Mouse (Mus musculus) kidney, embryonic 16.5 days (tissue): Measurements from ENCODE around the gene Csrp2. TPM values are rescaled to one million over a fixed set of nuclear protein-coding genes. Genes with fewer than 3 reads are reported as not detected.

Experiments used
- ATAC-seq: fragments of 200-750 bp; cut with Nextera tagmentation; 2 replicates; pipeline ENCODE4 v1.8.0; 2017; ENCODE audit warnings: moderate TSS enrichment; ENCODE audit not compliant: low FRiP score, low TSS enrichment
- H3K27ac ChIP-seq: fragments of 300-500 bp; sonication (generic); 2 replicates; pipeline ENCODE4 v1.5.1; 2014; ENCODE audit warnings: low read length
- H3K27me3 ChIP-seq: fragments of 300-500 bp; sonication (generic); 2 replicates; pipeline ENCODE4 v1.6.1; 2014; ENCODE audit warnings: low read length, control low read depth, mixed read lengths; ENCODE audit not compliant: insufficient read depth
- H3K36me3 ChIP-seq: fragments of 300-500 bp; sonication (generic); 2 replicates; pipeline ENCODE4 v1.6.1; 2014; ENCODE audit warnings: low read length, control low read depth, mixed read lengths; ENCODE audit not compliant: insufficient read depth
- H3K4me1 ChIP-seq: fragments of 300-500 bp; sonication (generic); 2 replicates; pipeline ENCODE4 v1.6.1; 2014; ENCODE audit warnings: low read length, control low read depth, mixed read lengths; ENCODE audit not compliant: insufficient read depth
- H3K4me2 ChIP-seq: fragments of 300-500 bp; sonication (generic); replicated peaks from 2 replicates; pipeline ENCODE4 v1.6.1; 2014; ENCODE audit warnings: low read depth, low read length
- H3K4me3 ChIP-seq: fragments of 300-500 bp; sonication (generic); 2 replicates; pipeline ENCODE4 v1.5.1; 2014; ENCODE audit warnings: mild to moderate bottlenecking, low read length
- H3K9ac ChIP-seq: fragments of 300-500 bp; sonication (generic); replicated peaks from 2 replicates; pipeline ENCODE4 v1.6.1; 2014; ENCODE audit warnings: low read length
- H3K9me3 ChIP-seq: fragments of 300-500 bp; sonication (generic); 2 replicates; pipeline ENCODE4 v1.6.1; 2016; ENCODE audit warnings: low read length, control low read depth
- WGBS: fragments of 180-500 bp; shearing (Covaris S2); extraction: QIAGEN DNeasy Blood & Tissue Kit; methylation state at CpG from one replicate; pipeline ENCODE4 v1.1.7; 2014; 5-methylcytosine and 5-hydroxymethylcytosine counted together
- polyA plus RNA-seq: library from polyadenylated mRNA; unstranded; fragments of >200 nt; fragmentation: Nextera tagmentation; extraction: Ambion mirVana; gene quantifications from 2 replicates; pipeline ENCODE4 v1.2.1, GENCODE M21; 2015

The Csrp2 gene
- 210 and 244 TPM in 2 replicates for polyA plus RNA-seq

DNA sequence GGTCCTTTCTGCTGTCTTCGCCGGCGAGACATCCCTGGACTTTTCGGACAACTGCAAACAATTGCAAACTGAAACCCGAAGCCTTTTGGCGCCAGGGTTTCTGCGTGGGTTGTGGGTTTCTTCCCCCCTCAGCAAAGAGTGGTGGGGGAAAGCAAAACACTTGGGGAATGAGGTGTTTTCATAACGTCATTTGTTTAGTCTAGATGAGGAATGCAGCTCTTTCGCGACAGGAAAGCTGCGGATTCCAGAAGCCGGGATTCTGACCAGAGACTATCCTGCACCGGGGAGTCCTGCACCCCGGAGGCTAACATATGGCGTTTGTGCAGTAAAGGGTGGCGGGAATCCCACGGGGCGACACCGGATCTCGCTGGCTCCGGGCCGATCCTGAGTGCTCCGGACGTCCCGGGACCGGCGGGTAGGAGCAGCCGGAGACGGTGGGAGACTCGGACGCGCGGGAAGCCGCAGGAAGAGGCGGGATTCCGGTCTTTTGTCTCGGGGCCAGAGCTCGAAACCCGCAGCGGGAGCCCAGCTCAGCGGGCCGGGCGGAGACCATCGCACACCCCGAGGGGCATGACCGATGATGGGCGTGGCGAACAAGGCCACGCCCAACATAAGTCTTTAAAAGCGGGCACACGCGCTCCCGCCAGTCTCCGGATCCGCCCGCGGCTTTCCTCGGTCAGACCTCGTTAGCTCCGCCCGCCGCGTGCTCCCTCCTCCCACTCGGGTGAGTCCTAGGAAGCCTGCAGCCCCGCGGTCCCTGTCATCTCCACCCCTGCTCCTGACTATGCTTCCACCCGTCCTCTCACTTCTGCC, at the start of gene Csrp2:
Gene Csrp2, plus strand, starts transcription at position 259 of the 813 bp plus-strand sequence.
- peaks cover 39% of the 10 kb centered on the region for H3K4me1 ChIP-seq
- WGBS: under 1% methylated on average over 61 of the region's 67 CpGs
- ATAC-seq: peak; percentile 95
- peak within 1 kb of the TSS; percentile 92 for H3K9ac ChIP-seq
- H3K9me3 ChIP-seq: peaks cover 3% of the 10 kb centered on the region; the same call in 1 of the 2 replicates
- peak within 1 kb of the TSS; percentile 98 for H3K27ac ChIP-seq
- peak within 1 kb of the TSS; percentile 79 for H3K4me2 ChIP-seq
- no peaks in the 10 kb centered on the region for H3K27me3 ChIP-seq
- no peaks in the 10 kb centered on the region for H3K36me3 ChIP-seq
- H3K4me3 ChIP-seq: peak within 1 kb of the TSS; percentile 62

DNA sequence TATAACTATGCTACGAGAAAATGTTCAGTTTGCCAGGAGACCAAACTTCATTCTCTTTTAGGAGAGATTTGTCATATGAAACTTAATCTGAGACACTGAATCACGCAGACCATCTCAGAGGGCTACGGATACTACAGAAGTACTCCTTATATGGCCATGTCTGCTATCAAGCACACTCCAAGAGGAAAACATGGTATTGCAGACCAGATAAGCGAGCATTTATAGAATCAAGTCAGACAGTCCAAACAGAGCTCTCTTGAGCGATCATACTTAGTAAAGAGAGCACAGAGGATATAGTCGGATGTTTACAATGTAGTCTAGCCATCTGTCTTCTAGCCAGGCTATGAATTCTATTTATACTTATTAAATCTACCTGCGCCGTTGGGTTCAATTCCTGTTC, 44.7 kb upstream of the Csrp2 start:
- Histone ChIP-seq H3K27ac (no peak overlapping the region), H3K4me1 (peaks cover 22% of the 10 kb centered on the region), H3K4me2 (no peak overlapping the region), H3K4me3 (no peak overlapping the region), H3K36me3 (no peaks in the 10 kb centered on the region), H3K9ac (no peak overlapping the region), H3K27me3 (no peaks in the 10 kb centered on the region), H3K9me3 (peaks cover 5% of the 10 kb centered on the region; the same call in 1 of the 2 replicates)
- WGBS: 82% methylated on average over 8 of the region's 8 CpGs
- ATAC-seq: no peak

- ATAC-seq: no peak
- no peak overlapping the region for H3K27ac ChIP-seq
- peaks cover 25% of the 10 kb centered on the region for H3K4me1 ChIP-seq
- H3K36me3 ChIP-seq: no peaks in the 10 kb centered on the region
- no peak overlapping the region for H3K9ac ChIP-seq
- peaks cover 4% of the 10 kb centered on the region; the same call in 1 of the 2 replicates for H3K9me3 ChIP-seq
- no peak overlapping the region for H3K4me2 ChIP-seq
- H3K27me3 ChIP-seq: no peaks in the 10 kb centered on the region
- H3K4me3 ChIP-seq: no peak overlapping the region
- 90% methylated on average over 3 of the region's 3 CpGs for WGBS
These were observed 42.6 kb upstream of the Csrp2 start for GRCm38 (mm10) chr10:110876956-110877355.

- 43% methylated on average over 8 of the region's 8 CpGs for WGBS
- no peak overlapping the region for H3K27ac ChIP-seq
- H3K36me3 ChIP-seq: no peaks in the 10 kb centered on the region
- no peak overlapping the region for H3K9ac ChIP-seq
- H3K4me3 ChIP-seq: no peak overlapping the region
- ATAC-seq: peak; percentile 37; the same call in 1 of the 2 replicates
- no peaks in the 10 kb centered on the region for H3K9me3 ChIP-seq
- no peak overlapping the region for H3K4me2 ChIP-seq
- H3K27me3 ChIP-seq: no peaks in the 10 kb centered on the region
- H3K4me1 ChIP-seq: peaks cover 25% of the 10 kb centered on the region
These were observed 41.7 kb upstream of the Csrp2 start for GRCm38 (mm10) chr10:110877851-110878250.

DNA sequence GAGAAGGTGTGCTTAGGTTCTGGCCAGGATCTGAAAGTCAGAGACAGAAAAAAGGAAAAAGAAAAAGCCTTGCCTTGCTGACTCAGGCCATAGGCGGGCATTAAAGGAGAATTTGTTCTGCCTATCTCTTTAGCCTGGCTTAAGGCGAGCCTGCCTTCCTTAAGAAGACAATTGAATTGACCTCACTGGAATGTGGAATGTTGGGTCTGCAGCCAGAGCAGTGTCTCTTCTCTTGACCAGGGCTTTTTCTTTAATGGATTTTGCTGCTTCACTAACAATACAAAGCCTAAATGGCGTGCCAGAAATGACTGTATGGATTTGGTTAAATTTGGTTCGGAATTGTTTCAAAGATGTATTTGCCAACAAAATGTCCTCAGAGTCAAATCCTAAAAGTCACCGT, 40.9 kb upstream of the Csrp2 start:
- H3K27me3 ChIP-seq: no peaks in the 10 kb centered on the region
- no peak overlapping the region for H3K9ac ChIP-seq
- ATAC-seq: no peak
- WGBS: 24% methylated on average over 5 of the region's 5 CpGs
- no peak overlapping the region for H3K4me3 ChIP-seq
- no peaks in the 10 kb centered on the region for H3K36me3 ChIP-seq
- peaks cover 25% of the 10 kb centered on the region for H3K4me1 ChIP-seq
- peak overlapping the region; percentile 29; the same call in 1 of the 2 replicates for H3K4me2 ChIP-seq
- peak overlapping the region; percentile 81; the same call in 1 of the 2 replicates for H3K27ac ChIP-seq
- H3K9me3 ChIP-seq: no peaks in the 10 kb centered on the region

DNA sequence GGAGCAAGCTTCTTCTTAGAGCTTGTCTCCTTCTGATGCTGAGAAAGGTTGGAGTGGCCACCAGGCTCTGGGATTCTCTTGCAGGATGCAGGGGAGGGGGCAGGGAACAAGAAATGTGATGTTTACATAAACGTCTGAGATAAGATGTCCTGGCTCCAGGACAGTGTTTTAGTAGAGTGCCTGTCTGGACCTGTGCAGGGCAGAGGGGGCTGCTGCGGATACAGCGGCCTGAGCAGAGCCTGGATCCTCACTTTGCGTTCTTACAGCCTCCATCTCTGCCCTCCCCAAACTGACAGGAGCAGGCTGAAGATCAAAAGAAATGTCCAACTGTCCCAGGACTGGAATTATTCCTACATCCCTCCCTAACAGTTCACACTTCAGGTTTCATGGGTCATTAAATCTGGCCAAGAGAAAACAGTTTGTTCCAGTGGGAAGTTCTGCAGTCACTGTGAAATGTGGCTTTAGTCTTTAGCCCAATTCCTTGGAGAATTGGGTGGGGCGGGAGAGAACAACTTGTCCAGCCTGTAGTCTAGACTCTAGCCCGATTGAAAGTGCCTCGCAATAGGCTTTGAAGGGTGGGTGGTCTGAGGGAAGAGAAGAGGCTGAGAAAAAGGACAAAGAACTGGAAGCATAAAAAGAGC, 40.0 kb upstream of the Csrp2 start:
- peak; percentile 88 for ATAC-seq
- WGBS: 9% methylated on average over 7 of the region's 7 CpGs
- no peak overlapping the region for H3K4me3 ChIP-seq
- H3K27ac ChIP-seq: peak overlapping the region; percentile 81
- no peak overlapping the region; the same call in 1 of the 2 replicates for H3K9ac ChIP-seq
- H3K36me3 ChIP-seq: no peaks in the 10 kb centered on the region
- H3K9me3 ChIP-seq: no peaks in the 10 kb centered on the region
- peaks cover 25% of the 10 kb centered on the region for H3K4me1 ChIP-seq
- H3K27me3 ChIP-seq: no peaks in the 10 kb centered on the region
- H3K4me2 ChIP-seq: peak overlapping the region; percentile 29; the same call in 1 of the 2 replicates

DNA sequence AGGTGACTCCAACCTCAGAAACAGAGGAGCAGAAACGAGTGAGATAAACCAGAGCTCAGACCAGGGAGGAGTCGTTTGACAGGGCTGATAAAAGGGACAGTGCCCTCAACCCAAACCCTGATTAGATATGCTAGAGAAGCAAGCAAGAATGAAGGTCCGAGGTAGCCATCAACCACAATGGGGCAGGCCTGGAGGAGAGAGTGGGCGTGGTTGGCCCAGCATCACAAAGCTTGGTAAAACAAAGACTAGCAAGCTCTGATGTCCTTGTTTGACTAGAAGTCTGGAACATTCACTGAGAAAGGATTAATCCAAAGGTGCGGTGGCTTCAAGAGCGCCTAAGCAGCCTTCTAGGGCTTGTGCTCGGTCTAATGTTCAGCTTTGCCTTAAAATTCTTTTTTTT, 38.2 kb upstream of the Csrp2 start:
- Histone ChIP-seq H3K27ac (no peak overlapping the region), H3K4me3 (no peak overlapping the region), H3K4me2 (no peak overlapping the region), H3K36me3 (no peaks in the 10 kb centered on the region), H3K9ac (no peak overlapping the region), H3K27me3 (no peaks in the 10 kb centered on the region), H3K9me3 (no peaks in the 10 kb centered on the region), H3K4me1 (peaks cover 25% of the 10 kb centered on the region)
- ATAC-seq: no peak
- WGBS: 83% methylated on average over 7 of the region's 7 CpGs

DNA sequence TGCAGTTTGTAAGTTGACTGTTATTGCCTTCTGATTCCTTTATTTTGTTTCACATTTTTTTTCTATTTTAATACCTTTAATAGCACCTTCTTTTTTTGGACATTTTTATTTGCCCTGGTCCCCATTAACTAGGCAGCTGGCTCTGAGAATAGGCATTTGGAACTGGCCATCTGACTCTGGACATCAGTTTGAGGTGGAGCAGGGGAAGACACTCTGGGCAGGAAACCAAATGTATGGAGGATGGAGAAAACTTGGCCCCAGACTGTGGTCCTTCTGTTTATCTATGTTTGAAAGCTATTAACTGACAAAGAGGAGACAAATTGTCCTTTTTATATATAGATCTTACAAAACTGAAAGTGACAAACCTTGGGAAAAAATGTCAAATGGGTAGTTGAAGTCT, 36.9 kb upstream of the Csrp2 start:
- Histone ChIP-seq H3K4me3 (no peak overlapping the region), H3K9ac (no peak overlapping the region), H3K9me3 (no peaks in the 10 kb centered on the region), H3K36me3 (no peaks in the 10 kb centered on the region), H3K4me1 (peaks cover 24% of the 10 kb centered on the region), H3K4me2 (no peak overlapping the region), H3K27ac (no peak overlapping the region), H3K27me3 (no peaks in the 10 kb centered on the region)
- ATAC-seq: no peak

- Histone ChIP-seq H3K27me3 (no peaks in the 10 kb centered on the region), H3K9me3 (no peaks in the 10 kb centered on the region), H3K4me2 (no peak overlapping the region), H3K36me3 (no peaks in the 10 kb centered on the region), H3K4me3 (no peak overlapping the region), H3K27ac (no peak overlapping the region), H3K4me1 (no peaks in the 10 kb centered on the region), H3K9ac (no peak overlapping the region)
- ATAC-seq: no peak
- WGBS: 72% methylated on average over 7 of the region's 7 CpGs
These were observed 28.8 kb upstream of the Csrp2 start for GRCm38 (mm10) chr10:110890656-110891272.
